Mouse (Mus musculus) kidney, embryonic 16.5 days (tissue): ENCODE measurements around the gene Ttc30b. TPM values are rescaled to one million over a fixed set of nuclear protein-coding genes. Genes with fewer than 3 reads are reported as not detected.
"Not testable (repeated sequence)": the region's sequence is repeated elsewhere in the genome, so short reads cannot be mapped to it uniquely, and the experiment has no call there.

Experiments used
- ATAC-seq: fragments of 200-750 bp; cut with Nextera tagmentation; 2 replicates; pipeline ENCODE4 v1.8.0; 2017; ENCODE audit warnings: moderate TSS enrichment; ENCODE audit not compliant: low FRiP score, low TSS enrichment
- H3K27ac ChIP-seq: fragments of 300-500 bp; sonication (generic); 2 replicates; pipeline ENCODE4 v1.5.1; 2014; ENCODE audit warnings: low read length
- H3K27me3 ChIP-seq: fragments of 300-500 bp; sonication (generic); 2 replicates; pipeline ENCODE4 v1.6.1; 2014; ENCODE audit warnings: low read length, control low read depth, mixed read lengths; ENCODE audit not compliant: insufficient read depth
- H3K36me3 ChIP-seq: fragments of 300-500 bp; sonication (generic); 2 replicates; pipeline ENCODE4 v1.6.1; 2014; ENCODE audit warnings: low read length, control low read depth, mixed read lengths; ENCODE audit not compliant: insufficient read depth
- H3K4me1 ChIP-seq: fragments of 300-500 bp; sonication (generic); 2 replicates; pipeline ENCODE4 v1.6.1; 2014; ENCODE audit warnings: low read length, control low read depth, mixed read lengths; ENCODE audit not compliant: insufficient read depth
- H3K4me2 ChIP-seq: fragments of 300-500 bp; sonication (generic); replicated peaks from 2 replicates; pipeline ENCODE4 v1.6.1; 2014; ENCODE audit warnings: low read depth, low read length
- H3K4me3 ChIP-seq: fragments of 300-500 bp; sonication (generic); 2 replicates; pipeline ENCODE4 v1.5.1; 2014; ENCODE audit warnings: mild to moderate bottlenecking, low read length
- H3K9ac ChIP-seq: fragments of 300-500 bp; sonication (generic); replicated peaks from 2 replicates; pipeline ENCODE4 v1.6.1; 2014; ENCODE audit warnings: low read length
- H3K9me3 ChIP-seq: fragments of 300-500 bp; sonication (generic); 2 replicates; pipeline ENCODE4 v1.6.1; 2016; ENCODE audit warnings: low read length, control low read depth
- WGBS: fragments of 180-500 bp; shearing (Covaris S2); extraction: QIAGEN DNeasy Blood & Tissue Kit; methylation state at CpG from one replicate; pipeline ENCODE4 v1.1.7; 2014; 5-methylcytosine and 5-hydroxymethylcytosine counted together
- polyA plus RNA-seq: library from polyadenylated mRNA; unstranded; fragments of >200 nt; fragmentation: Nextera tagmentation; extraction: Ambion mirVana; gene quantifications from 2 replicates; pipeline ENCODE4 v1.2.1, GENCODE M21; 2015

Ttc30b gene
- polyA plus RNA-seq, 1 experiment from 2014 or later, result 14.4 TPM

DNA sequence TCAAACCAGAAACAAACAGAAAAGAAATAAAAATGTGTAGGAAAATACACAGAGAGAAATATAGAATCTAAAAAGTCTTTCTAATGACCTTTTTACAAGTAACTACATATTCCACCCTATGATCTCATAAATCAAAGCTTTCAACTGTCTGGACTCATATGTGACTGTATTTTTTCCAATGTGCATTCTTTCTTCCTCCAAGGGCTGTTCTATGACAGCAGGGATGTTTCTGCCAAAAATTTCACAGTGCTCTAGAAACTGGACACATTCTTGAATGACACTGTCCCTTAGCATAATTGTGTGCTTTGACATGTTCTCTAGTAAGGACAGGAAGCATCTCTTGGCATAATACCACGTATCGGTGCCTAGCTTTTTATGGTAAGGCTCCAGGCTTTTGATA lies 37.7 kb upstream of the Ttc30b start:
- not testable (repeated sequence) for H3K4me3 ChIP-seq, H3K4me2 ChIP-seq, H3K27me3 ChIP-seq, H3K4me1 ChIP-seq, H3K36me3 ChIP-seq, H3K27ac ChIP-seq, H3K9ac ChIP-seq, ATAC-seq, H3K9me3 ChIP-seq
- WGBS, result 68% methylated on average over 2 of the region's 2 CpGs

DNA sequence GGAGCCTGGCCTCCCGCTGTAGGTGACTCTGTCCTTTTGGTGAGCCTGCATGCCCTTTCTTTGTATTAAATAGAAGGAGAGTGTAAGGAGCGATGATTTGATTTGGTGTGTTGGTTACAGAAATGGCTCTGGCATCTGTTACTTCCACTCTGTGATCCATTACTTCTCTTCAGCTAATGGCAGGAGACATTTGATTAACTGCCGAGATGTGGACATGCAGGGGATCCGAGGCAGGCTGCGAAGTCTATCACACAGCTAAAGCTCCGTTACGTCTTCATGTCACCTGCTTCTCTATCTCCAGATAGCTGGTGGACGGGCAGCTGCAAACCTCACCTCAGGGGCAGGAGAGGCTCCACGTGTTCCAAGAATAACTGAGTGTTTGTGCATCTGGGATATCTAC lies 35.7 kb upstream of the Ttc30b start:
- no peak overlapping the region for H3K27ac ChIP-seq
- 66% methylated on average over 9 of the region's 9 CpGs for WGBS
- H3K9ac ChIP-seq, result no peak overlapping the region
- no peak overlapping the region for H3K4me2 ChIP-seq
- no peak for ATAC-seq
- no peaks in the 10 kb centered on the region for H3K9me3 ChIP-seq
- no peaks in the 10 kb centered on the region for H3K36me3 ChIP-seq
- H3K27me3 ChIP-seq, result no peaks in the 10 kb centered on the region
- H3K4me3 ChIP-seq, result no peak overlapping the region
- no peaks in the 10 kb centered on the region for H3K4me1 ChIP-seq

DNA sequence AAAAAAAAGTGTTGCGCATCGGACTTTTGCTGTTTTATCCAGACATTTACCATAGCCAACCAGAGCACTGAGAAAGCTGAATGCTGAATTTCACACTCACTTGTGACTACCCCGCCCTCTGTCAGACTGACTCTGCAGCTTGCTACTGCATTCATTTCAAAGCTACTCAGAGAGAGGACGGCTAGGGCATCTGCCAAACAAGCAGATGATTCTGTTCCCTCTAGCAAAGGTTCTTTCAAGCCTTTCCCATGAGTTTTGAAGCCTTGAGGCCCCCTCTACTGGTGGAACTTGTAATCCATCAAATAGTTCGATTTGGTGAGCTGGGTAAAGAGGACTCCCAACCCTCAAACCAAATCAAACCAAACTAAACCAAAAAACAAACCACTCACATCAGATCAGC lies 26.6 kb upstream of the Ttc30b start:
- Histone ChIP-seq H3K9ac (peak overlapping the region; percentile 5; the same call in 1 of the 2 replicates), H3K9me3 (no peaks in the 10 kb centered on the region), H3K4me3 (peak overlapping the region; percentile 25), H3K36me3 (no peaks in the 10 kb centered on the region), H3K27ac (peak overlapping the region; percentile 0; the same call in 1 of the 2 replicates), H3K27me3 (no peaks in the 10 kb centered on the region), H3K4me1 (peaks cover 25% of the 10 kb centered on the region), H3K4me2 (peak overlapping the region; percentile 44)
- WGBS, result 17% methylated on average over 5 of the region's 5 CpGs
- ATAC-seq, result peak; percentile 41; the same call in 1 of the 2 replicates

DNA sequence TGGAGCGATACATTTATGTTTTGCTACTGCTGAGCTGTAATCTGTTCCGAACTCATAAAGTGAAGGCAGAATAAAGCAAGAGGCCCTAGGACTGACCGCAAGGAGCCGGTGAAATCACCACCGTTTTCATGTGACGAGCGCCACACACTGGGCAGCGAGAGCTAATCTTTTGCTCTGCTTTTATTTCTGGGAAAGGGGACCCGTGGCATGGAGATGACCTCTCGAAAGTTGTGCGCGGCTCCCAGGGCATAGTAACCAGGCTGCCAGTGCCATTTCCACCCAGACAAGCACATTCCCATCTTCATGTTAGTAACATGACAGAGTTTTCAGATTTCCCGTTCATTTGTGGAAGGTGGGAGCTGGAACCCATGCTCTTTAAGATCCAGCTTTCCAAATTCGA lies 26.1 kb upstream of the Ttc30b start:
- H3K9ac ChIP-seq, result peak overlapping the region; percentile 5; the same call in 1 of the 2 replicates
- WGBS, result 12% methylated on average over 14 of the region's 14 CpGs
- H3K9me3 ChIP-seq, result no peaks in the 10 kb centered on the region
- peak overlapping the region; percentile 0; the same call in 1 of the 2 replicates for H3K27ac ChIP-seq
- H3K4me2 ChIP-seq, result peak overlapping the region; percentile 44
- peak; percentile 58; the same call in 1 of the 2 replicates for ATAC-seq
- H3K36me3 ChIP-seq, result no peaks in the 10 kb centered on the region
- H3K4me3 ChIP-seq, result peak overlapping the region; percentile 25
- no peaks in the 10 kb centered on the region for H3K27me3 ChIP-seq
- H3K4me1 ChIP-seq, result peaks cover 30% of the 10 kb centered on the region

DNA sequence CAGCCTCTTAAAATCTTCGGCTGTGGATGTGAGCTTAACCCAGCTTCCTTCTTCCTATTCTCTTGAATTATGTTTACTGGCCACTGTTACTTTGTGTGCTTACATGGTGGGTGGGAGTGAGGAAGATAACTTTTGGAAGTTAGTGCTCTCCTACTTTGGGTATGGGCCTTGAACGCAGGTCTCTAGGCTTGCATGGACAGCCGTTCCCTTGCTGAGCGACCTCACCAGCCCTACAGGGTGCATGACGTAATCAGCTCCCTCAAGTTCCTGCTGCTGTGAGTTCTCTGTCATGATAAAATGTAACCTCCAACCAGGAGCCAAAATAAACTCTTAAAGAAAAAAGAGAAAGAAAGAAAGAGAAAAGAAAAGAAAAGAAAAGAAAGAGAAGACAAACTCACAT lies 25.7 kb upstream of the Ttc30b start:
- 70% methylated on average over 5 of the region's 5 CpGs for WGBS
- Histone ChIP-seq H3K4me1 (peaks cover 35% of the 10 kb centered on the region), H3K36me3 (no peaks in the 10 kb centered on the region), H3K9ac (0 out of 2 replicates have a peak overlapping the region, but pooled peaks have one; percentile 10), H3K4me2 (peak overlapping the region; percentile 44), H3K9me3 (no peaks in the 10 kb centered on the region), H3K27me3 (no peaks in the 10 kb centered on the region), H3K4me3 (peak overlapping the region; percentile 25), H3K27ac (no peak overlapping the region)
- ATAC-seq, result no peak

DNA sequence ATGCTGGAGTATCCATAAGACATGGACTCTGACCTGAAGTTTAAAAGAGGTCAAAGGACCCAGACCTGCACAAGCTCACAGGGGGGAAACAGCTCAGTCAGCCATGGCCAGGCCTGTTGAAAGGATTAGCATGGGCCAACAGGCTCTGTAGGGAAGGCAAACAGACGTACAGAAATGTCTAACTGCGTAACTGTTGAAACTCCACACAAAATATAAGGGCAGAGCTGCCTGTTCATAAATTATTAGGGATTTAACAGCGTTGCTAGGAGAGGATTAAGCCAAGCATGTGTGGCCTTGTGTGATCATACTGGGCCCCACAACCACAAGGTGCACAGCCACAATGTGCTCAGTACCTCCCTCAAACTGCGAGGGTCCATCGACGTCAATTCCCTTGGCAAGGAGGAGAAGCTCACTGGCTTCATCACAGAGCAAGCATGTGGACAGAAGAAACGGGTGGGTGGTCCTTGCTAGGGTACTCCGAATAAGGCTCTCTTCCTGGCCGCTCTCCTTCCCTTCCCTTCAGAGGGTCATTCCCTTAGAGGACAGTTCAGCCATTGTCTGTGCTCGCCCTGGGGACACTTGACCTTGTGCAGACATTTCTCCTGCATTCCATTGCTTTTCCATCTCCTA lies 24.9 kb upstream of the Ttc30b start:
- ATAC-seq, result no peak
- Histone ChIP-seq H3K9ac (no peak overlapping the region), H3K4me2 (no peak overlapping the region), H3K4me3 (no peak overlapping the region), H3K36me3 (no peaks in the 10 kb centered on the region), H3K4me1 (peaks cover 35% of the 10 kb centered on the region), H3K27ac (no peak overlapping the region), H3K9me3 (no peaks in the 10 kb centered on the region), H3K27me3 (no peaks in the 10 kb centered on the region)
- 80% methylated on average over 10 of the region's 10 CpGs for WGBS

DNA sequence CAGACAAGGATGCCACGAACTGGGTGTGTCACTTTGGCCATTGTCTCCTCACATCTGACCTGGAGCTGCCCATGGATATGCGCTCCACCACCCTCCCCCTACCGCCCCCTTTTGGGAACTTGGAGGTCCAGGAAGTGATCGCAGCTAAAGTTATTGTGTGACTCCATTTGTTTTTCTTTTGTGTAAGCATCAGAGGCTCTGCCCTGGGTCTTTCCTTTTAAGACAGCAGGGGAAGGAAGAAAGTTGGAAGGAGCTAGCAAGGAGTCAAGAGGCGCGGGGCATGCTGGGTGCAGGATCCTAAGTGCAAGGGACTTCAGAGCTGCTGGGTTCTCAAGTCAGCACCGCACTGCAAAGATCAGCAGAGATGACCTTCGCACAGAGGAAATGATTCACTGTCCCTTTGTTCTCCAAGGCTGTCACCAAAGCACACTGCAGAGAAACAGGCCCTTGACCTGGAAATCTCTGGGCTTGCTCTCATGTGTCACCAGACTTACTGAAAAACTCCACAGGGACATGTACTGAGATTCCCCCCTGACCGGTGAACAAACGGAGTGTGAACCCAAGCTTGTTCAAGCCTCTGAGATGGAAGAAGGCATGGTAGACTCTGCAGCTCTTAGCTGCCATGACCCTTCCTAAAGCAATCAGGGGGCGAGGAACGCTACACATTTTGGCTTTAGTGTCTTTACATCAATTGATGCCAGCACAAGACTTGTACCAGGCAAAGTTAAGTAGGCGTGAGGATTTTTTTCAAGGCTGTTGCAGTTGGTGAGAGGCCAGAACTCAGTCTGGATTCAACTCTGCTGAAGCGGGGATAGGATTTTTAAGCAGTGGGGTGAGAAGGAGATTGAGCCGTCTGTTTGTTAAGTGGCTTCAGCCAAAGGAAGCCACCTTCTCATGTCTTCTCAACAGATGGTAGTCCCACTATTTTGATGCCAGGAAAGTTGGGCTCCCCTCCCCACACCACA lies 22.3 kb upstream of the Ttc30b start:
- Histone ChIP-seq H3K4me3 (no peak overlapping the region), H3K4me1 (peaks cover 35% of the 10 kb centered on the region), H3K9me3 (no peaks in the 10 kb centered on the region), H3K4me2 (0 out of 2 replicates have a peak overlapping the region, but pooled peaks have one; percentile 17), H3K27me3 (no peaks in the 10 kb centered on the region), H3K36me3 (no peaks in the 10 kb centered on the region), H3K9ac (no peak overlapping the region), H3K27ac (peak overlapping the region; percentile 17; the same call in 1 of the 2 replicates)
- 43% methylated on average over 15 of the region's 15 CpGs for WGBS
- peak; percentile 41; the same call in 1 of the 2 replicates for ATAC-seq

DNA sequence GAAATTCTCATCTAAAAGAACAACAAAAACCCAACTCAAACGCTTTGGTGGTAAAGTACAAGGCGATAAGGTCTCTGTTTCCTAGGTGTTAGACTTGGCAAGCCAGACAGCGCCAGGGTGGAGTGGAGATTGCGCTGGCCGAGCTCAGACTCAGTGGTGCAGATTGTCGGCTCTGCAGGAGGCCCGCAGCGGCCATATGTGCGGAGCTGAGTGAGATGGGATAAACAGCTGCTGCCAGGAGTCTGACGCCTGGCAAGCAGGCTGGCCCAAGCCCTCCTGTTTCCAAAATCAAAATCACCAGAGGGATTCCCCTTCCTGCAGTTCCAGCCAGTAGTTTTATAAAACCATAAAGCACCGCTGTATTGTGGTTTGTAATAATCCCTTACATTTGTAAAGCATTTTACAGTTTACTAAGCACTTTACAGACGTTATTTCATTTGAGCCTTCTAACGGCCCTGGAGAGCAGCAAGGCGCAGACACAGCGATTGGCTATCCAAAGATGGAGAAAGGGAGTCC lies 21.5 kb upstream of the Ttc30b start:
- ATAC-seq, result no peak
- Histone ChIP-seq H3K9ac (peak overlapping the region; percentile 5; the same call in 1 of the 2 replicates), H3K27ac (peak overlapping the region; percentile 17; the same call in 1 of the 2 replicates), H3K4me1 (peaks cover 34% of the 10 kb centered on the region), H3K36me3 (no peaks in the 10 kb centered on the region), H3K27me3 (no peaks in the 10 kb centered on the region), H3K4me2 (peak overlapping the region; percentile 17), H3K9me3 (no peaks in the 10 kb centered on the region), H3K4me3 (no peak overlapping the region)
- WGBS, result 20% methylated on average over 15 of the region's 15 CpGs

DNA sequence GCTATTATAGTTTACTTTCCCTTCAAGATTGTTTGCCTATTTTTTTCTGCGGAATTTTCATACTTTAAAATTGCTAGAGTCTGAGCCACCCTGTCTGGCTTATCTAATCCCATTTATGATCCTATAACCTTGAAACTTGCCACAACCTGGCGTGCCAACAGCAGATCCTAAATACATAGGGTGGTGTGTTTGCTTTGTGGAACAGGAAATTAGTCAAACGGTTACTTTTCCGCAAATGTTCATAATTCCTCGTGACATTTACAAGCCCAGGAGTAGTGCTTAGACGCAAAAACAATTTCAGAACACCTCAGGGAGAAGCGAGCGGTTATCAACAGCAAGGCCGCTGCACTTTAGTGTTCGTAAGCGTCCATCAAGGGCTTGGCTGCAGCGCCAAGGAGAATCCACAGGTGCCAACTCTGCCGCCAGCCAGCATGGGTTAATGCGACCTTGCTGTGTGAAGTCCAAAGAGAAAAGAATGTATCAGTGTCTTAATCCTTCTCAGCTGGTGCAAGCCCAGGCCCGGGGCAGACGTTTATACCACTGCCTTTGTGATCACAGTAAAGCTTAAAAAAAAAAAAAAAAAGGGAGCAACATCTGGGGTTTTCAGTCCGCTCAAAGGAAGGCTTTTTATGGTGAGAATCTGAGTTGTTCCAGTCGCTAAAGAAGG lies 20.9 kb upstream of the Ttc30b start:
- ATAC-seq, result no peak
- Histone ChIP-seq H3K4me1 (peaks cover 28% of the 10 kb centered on the region), H3K27me3 (no peaks in the 10 kb centered on the region), H3K4me3 (no peak overlapping the region), H3K9ac (peak overlapping the region; percentile 5; the same call in 1 of the 2 replicates), H3K27ac (no peak overlapping the region), H3K4me2 (peak overlapping the region; percentile 17), H3K9me3 (no peaks in the 10 kb centered on the region), H3K36me3 (no peaks in the 10 kb centered on the region)
- 36% methylated on average over 18 of the region's 18 CpGs for WGBS
